Mouse (Mus musculus): ENCODE data around the gene Mlx. TPM values are rescaled to one million over a fixed set of nuclear protein-coding genes. Genes with fewer than 3 reads are reported as not detected.
A peak's percentile ranks its signal among the peaks of the same experiment; 100 is the strongest.

Gene Mlx
- polyA plus RNA-seq (2015; fragmentation: Nextera tagmentation; extraction: Ambion mirVana) = 51.7 and 53.8 TPM in 2 replicates

DNA sequence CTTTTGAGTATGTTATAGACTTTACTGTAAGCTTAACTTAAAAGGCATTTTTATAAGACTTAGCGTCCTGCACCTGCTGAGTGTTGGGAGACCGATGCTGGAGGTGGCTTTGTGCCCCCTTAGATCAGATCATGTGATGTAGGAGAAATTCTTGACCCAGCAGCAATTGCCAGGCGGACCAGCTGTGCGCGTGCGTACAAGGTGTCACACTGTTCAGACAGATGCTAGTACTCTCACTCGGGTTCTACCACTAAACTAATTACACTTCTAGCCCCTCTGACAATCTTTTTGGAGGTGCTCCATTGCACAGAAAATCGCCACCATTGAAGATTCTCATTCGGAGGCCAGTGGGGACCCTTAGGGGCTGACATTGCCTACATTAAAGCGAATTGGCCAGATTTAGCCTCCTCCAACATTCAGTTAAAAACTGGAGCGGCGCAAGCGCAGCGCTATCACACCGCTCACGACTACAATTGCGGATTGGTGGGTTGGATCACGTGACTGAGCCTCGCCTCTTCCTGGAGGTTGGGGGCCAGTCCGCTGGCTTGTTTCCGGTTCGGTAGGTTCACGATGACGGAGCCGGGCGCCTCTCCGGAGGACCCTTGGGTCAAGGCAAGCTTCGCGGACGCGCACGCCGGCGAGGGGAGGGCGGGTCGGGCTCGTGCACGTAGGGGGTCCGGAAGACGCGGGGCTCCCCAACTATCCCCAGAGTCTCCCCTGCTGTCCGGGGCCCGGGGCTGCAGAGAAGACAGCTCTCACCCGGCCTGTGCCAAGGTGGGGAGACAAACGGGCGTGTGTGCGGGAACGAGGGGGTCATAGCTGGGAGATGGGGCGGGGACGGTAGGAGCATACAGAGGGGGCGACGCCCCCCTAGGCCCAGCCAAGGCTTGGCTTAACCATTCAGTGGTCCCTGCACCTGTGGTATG, at the start of gene Mlx:
Gene Mlx (plus strand): TSS at position 522 of the 926 bp plus-strand sequence.
- peaks cover 46% of the 10 kb centered on the region for H3K4me1 ChIP-seq
- peak within 1 kb of the TSS; percentile 69 for H3K4me3 ChIP-seq
- no peaks in the 10 kb centered on the region for H3K27me3 ChIP-seq
- peaks cover 47% of the 10 kb centered on the region for H3K36me3 ChIP-seq
- H3K9me3 ChIP-seq = no peaks in the 10 kb centered on the region
- H3K27ac ChIP-seq = peak within 1 kb of the TSS; percentile 85
- ATAC-seq (ENCODE audit: insufficient number of reproducible peaks, low FRiP score, low TSS enrichment, low read depth) = peak; percentile 83
- peak within 1 kb of the TSS; percentile 84 for H3K4me2 ChIP-seq
- peak within 1 kb of the TSS; percentile 82 for H3K9ac ChIP-seq
- under 1% methylated on average over 51 of the region's 52 CpGs for WGBS

- 88% methylated on average over 10 of the region's 10 CpGs for WGBS
- ATAC-seq (ENCODE audit: insufficient number of reproducible peaks, low FRiP score, low TSS enrichment, low read depth) = no peak
- no peak overlapping the region for H3K9ac ChIP-seq
These were observed 49.3 kb upstream of the Mlx start for GRCm38 (mm10) chr11:101037795-101038194.

DNA sequence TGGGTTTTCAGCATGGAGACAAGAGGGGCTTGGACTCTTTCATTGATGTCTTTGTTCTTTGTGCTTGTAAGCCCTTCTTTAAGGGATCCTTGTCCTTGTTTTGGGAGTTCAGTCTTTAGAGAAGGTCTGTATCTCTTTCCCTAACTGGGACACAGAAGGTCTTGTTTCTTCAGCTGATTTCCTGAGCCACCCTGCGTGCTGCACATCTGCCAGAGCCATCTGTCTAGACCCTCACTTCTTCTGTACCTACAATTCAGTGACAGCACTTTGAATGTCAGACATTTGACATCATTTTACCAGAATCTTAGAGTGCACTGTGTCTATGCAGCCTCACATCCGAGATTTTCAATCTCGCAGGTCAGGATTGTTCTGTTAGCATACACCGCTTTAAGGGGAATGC, 41.3 kb upstream of the Mlx start:
- 90% methylated on average over 4 of the region's 4 CpGs for WGBS
- ATAC-seq (ENCODE audit: insufficient number of reproducible peaks, low FRiP score, low TSS enrichment, low read depth) = no peak
- Histone ChIP-seq H3K36me3 (peaks cover 86% of the 10 kb centered on the region), H3K27me3 (no peaks in the 10 kb centered on the region), H3K9me3 (no peaks in the 10 kb centered on the region), H3K27ac (no peak overlapping the region), H3K9ac (no peak overlapping the region), H3K4me1 (no peaks in the 10 kb centered on the region), H3K4me2 (no peak overlapping the region), H3K4me3 (no peak overlapping the region)

More at GRCm38 (mm10) chr11:101037795-101038194, 49.3 kb upstream of the Mlx start:
- Histone ChIP-seq H3K36me3 (peaks cover 75% of the 10 kb centered on the region), H3K4me1 (no peaks in the 10 kb centered on the region), H3K27me3 (no peaks in the 10 kb centered on the region), H3K27ac (no peak overlapping the region), H3K4me3 (no peak overlapping the region), H3K4me2 (no peak overlapping the region), H3K9me3 (no peaks in the 10 kb centered on the region)

DNA sequence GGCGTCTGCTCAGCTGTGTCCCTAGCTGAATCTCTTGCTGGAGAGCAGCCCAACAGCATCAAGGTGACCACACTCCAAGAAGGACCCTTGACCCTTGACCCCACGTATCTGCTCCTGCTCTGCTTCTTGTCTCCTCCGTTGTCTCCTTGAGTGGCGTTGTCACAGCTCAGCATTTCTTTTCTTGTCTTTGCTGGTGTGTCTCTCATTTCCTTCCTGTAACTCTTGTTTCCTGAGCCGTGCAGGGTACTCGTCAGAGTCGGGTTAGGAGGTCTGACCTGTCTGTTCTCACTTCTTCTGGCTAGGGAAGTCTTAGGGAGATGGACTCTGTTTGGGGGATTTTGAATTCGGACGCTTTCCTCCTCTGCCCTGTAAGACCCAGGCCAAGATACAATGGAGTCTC, 40.6 kb upstream of the Mlx start:
- WGBS = 72% methylated on average over 9 of the region's 9 CpGs
- no peak overlapping the region for H3K4me3 ChIP-seq
- no peak for ATAC-seq (ENCODE audit: insufficient number of reproducible peaks, low FRiP score, low TSS enrichment, low read depth)

DNA sequence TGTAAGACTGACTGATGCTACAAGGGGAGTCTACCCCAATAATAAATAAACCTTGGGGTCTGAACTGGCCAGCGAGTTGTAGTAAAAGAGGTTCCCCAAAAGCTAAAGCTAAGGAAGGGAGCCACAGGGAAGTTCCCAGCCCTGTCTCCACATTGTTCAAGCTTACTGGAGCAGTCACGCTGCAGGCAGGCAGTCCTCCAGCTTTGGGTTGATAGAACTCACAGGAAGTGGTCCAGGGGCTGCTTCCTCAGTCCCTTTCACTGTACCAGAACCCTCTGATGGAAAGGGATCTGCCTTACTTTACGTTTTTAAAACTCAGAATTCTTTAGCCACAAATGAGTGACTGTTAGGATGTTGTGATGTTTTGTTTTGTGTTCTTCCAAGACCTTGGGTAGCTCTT, 39.6 kb upstream of the Mlx start:
- Histone ChIP-seq H3K36me3 (peaks cover 88% of the 10 kb centered on the region), H3K4me3 (no peak overlapping the region), H3K27me3 (no peaks in the 10 kb centered on the region), H3K4me2 (no peak overlapping the region), H3K4me1 (no peaks in the 10 kb centered on the region), H3K27ac (no peak overlapping the region), H3K9ac (no peak overlapping the region), H3K9me3 (no peaks in the 10 kb centered on the region)
- WGBS = 85% methylated on average over 3 of the region's 3 CpGs
- ATAC-seq (ENCODE audit: insufficient number of reproducible peaks, low FRiP score, low TSS enrichment, low read depth) = no peak

More for the DNA sequence above, 40.6 kb upstream of the Mlx start:
- H3K4me2 ChIP-seq = no peak overlapping the region
- no peaks in the 10 kb centered on the region for H3K9me3 ChIP-seq
- no peak overlapping the region for H3K27ac ChIP-seq
- H3K27me3 ChIP-seq = no peaks in the 10 kb centered on the region
- no peak overlapping the region for H3K9ac ChIP-seq
- H3K36me3 ChIP-seq = peaks cover 86% of the 10 kb centered on the region
- no peaks in the 10 kb centered on the region for H3K4me1 ChIP-seq

DNA sequence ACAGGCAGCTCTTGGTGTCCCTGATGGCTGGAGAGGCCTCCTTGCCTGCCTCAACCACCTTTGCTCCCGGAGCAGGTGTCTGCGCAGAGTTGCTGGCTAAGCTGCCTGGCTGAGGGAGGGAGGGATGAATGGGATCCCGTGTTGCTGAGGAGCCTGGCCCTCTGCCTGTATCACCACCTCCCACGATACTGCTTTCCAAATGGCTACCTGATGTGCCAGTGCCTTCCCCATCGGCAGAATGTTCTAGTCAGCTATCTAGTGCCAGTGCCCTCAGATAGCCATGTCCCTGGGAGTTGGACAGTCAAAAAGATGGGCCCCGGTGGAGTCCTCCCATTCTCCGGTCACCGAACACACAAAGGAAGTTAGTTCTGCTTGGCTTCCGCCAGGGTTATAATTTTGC, 36.7 kb upstream of the Mlx start:
- H3K4me3 ChIP-seq = no peak overlapping the region
- H3K4me1 ChIP-seq = no peaks in the 10 kb centered on the region
- H3K9me3 ChIP-seq = no peaks in the 10 kb centered on the region
- no peak overlapping the region for H3K9ac ChIP-seq
- H3K36me3 ChIP-seq = peaks cover 80% of the 10 kb centered on the region
- H3K27ac ChIP-seq = no peak overlapping the region
- WGBS = 92% methylated on average over 9 of the region's 9 CpGs
- H3K4me2 ChIP-seq = no peak overlapping the region
- ATAC-seq (ENCODE audit: insufficient number of reproducible peaks, low FRiP score, low TSS enrichment, low read depth) = no peak
- H3K27me3 ChIP-seq = no peaks in the 10 kb centered on the region

GRCm38 (mm10) chr11:101051051-101051493, 36.0 kb upstream of the Mlx start:
- Histone ChIP-seq H3K27ac (no peak overlapping the region), H3K36me3 (peaks cover 76% of the 10 kb centered on the region), H3K27me3 (no peaks in the 10 kb centered on the region), H3K4me1 (no peaks in the 10 kb centered on the region), H3K4me2 (no peak overlapping the region), H3K9me3 (no peaks in the 10 kb centered on the region), H3K9ac (no peak overlapping the region), H3K4me3 (no peak overlapping the region)
- 85% methylated on average over 6 of the region's 6 CpGs for WGBS
- no peak for ATAC-seq (ENCODE audit: insufficient number of reproducible peaks, low FRiP score, low TSS enrichment, low read depth)

DNA sequence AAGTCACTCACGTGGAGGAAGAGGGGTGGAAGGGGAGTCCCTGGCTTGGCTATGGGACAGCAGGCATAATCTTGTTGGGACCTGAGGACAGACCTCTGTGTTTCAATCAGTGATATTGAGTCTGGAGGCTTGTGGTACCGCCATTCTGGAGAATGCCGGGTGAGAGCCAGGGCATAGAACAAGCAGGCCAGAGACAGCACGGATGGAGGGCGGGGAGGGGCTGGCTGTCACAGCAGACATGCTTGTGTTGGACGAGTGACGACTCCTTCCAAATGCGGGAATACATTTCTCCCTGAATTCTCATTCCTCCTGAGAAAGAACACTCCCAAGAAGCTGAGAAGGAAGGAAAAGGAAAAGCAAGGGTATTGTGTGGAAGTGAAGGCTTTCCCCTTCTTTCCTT, 35.5 kb upstream of the Mlx start:
- 76% methylated on average over 8 of the region's 8 CpGs for WGBS
- Histone ChIP-seq H3K27me3 (no peaks in the 10 kb centered on the region), H3K9ac (no peak overlapping the region), H3K4me1 (peaks cover 2% of the 10 kb centered on the region; the same call in 1 of the 2 replicates), H3K36me3 (peaks cover 71% of the 10 kb centered on the region), H3K9me3 (no peaks in the 10 kb centered on the region), H3K27ac (no peak overlapping the region), H3K4me3 (no peak overlapping the region), H3K4me2 (no peak overlapping the region)
- no peak for ATAC-seq (ENCODE audit: insufficient number of reproducible peaks, low FRiP score, low TSS enrichment, low read depth)

DNA sequence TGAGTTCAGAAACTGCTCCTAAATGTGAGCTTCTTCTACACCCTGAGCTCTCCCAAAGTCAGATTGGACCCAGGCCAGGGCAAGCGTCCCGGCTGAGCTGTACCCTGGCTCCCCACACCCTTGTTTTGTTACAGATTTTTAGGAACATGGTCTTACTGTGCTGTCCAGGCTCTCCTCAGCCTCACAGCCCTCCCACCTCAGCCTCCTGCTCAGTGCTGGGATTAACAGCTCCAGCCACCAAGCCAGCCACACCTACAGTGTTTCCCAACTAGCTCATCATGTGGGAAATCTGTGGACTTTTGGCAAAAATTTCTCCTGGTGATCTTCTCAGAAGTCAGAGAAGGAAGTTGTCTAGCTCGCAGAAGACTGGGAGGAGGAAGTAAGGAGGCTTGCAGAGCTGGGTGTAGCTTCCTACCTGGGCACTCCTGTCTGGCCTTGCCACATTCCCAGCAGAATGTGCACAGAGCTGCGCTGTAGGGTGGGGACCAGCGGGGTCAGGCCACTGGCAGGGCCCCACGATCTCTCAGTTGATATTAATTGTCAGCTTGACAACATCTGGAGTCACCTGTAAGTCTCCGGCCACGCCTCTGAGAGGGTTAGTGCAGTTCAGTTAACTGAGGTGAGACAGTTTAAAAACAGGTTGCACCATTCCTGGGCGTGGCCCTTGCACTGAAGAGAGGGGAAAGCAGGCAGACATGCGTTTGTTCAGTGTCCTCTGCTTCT, 34.2 kb upstream of the Mlx start:
- H3K27ac ChIP-seq = peak overlapping the region; percentile 43
- H3K4me3 ChIP-seq = no peak overlapping the region
- H3K9me3 ChIP-seq = no peaks in the 10 kb centered on the region
- no peak overlapping the region for H3K9ac ChIP-seq
- no peak overlapping the region for H3K4me2 ChIP-seq
- 78% methylated on average over 10 of the region's 10 CpGs for WGBS
- no peaks in the 10 kb centered on the region for H3K27me3 ChIP-seq
- H3K4me1 ChIP-seq = peaks cover 5% of the 10 kb centered on the region; the same call in 1 of the 2 replicates
- peak; percentile 53; the same call in 1 of the 2 replicates for ATAC-seq (ENCODE audit: insufficient number of reproducible peaks, low FRiP score, low TSS enrichment, low read depth)
- H3K36me3 ChIP-seq = peaks cover 72% of the 10 kb centered on the region

GRCm38 (mm10) chr11:101053974-101054373, 33.1 kb upstream of the Mlx start:
- WGBS = 97% methylated on average over 1 of the region's 1 CpGs
- no peaks in the 10 kb centered on the region for H3K9me3 ChIP-seq
- no peak overlapping the region for H3K4me2 ChIP-seq
- peaks cover 14% of the 10 kb centered on the region for H3K4me1 ChIP-seq
- H3K36me3 ChIP-seq = peaks cover 65% of the 10 kb centered on the region
- H3K4me3 ChIP-seq = no peak overlapping the region
- no peaks in the 10 kb centered on the region for H3K27me3 ChIP-seq
- no peak for ATAC-seq (ENCODE audit: insufficient number of reproducible peaks, low FRiP score, low TSS enrichment, low read depth)
- H3K9ac ChIP-seq = no peak overlapping the region
- no peak overlapping the region for H3K27ac ChIP-seq

GRCm38 (mm10) chr11:101055418-101055817, 31.7 kb upstream of the Mlx start:
- Histone ChIP-seq H3K36me3 (peaks cover 52% of the 10 kb centered on the region; the same call in 1 of the 2 replicates), H3K27me3 (no peaks in the 10 kb centered on the region), H3K4me2 (no peak overlapping the region), H3K4me3 (no peak overlapping the region), H3K4me1 (peaks cover 26% of the 10 kb centered on the region), H3K27ac (no peak overlapping the region), H3K9ac (no peak overlapping the region), H3K9me3 (no peaks in the 10 kb centered on the region)
- no peak for ATAC-seq (ENCODE audit: insufficient number of reproducible peaks, low FRiP score, low TSS enrichment, low read depth)
- 83% methylated on average over 14 of the region's 14 CpGs for WGBS

DNA sequence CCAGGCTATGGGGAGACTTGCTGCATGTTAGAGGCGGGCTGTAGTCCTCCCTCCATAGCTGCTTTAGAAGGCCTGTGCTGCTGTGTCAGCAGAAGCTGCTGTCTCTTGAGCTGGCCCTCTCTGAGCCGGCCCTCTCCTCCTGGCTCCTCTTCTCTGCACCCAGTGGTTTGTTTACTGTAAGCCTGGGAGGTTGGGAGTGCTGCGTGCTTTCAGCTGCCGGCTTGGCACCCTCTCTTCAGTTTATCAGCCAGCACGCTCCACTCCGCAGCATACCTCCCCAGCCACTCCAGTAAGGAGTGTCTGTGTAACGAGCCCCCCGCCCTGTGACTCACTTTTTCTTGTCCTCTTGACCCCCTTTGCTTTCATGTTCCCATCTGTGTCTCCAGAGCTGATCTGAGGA, 30.2 kb upstream of the Mlx start:
- Histone ChIP-seq H3K9me3 (no peaks in the 10 kb centered on the region), H3K4me3 (no peak overlapping the region), H3K4me1 (peaks cover 36% of the 10 kb centered on the region), H3K4me2 (no peak overlapping the region), H3K27me3 (no peaks in the 10 kb centered on the region), H3K27ac (peak overlapping the region; percentile 47), H3K36me3 (peaks cover 38% of the 10 kb centered on the region; the same call in 1 of the 2 replicates), H3K9ac (no peak overlapping the region)
- 39% methylated on average over 8 of the region's 8 CpGs for whole genome bisulfite sequencing
- no peak for ATAC-seq (ENCODE audit: insufficient number of reproducible peaks, low FRiP score, low TSS enrichment, low read depth)

Data from limb, embryonic 15.5 days (tissue).